Mouse (Mus musculus) cerebellum, adult 2 months (tissue): ENCODE results near the gene Mansc1.

Experiments used
- CTCF ChIP-seq: fragments of 200-500 bp; IDR thresholded peaks from 2 replicates; pipeline ENCODE4 v1.5.1; 2011; ENCODE audit warnings: low read depth, mild to moderate bottlenecking, control low read depth, low read length, moderate library complexity, borderline replicate concordance; ENCODE audit not compliant: insufficient read depth
- POLR2A ChIP-seq: fragments of 200-500 bp; IDR thresholded peaks from 2 replicates; pipeline ENCODE4 v1.6.1; 2011; ENCODE audit warnings: low read length, control low read depth, borderline replicate concordance; ENCODE audit not compliant: insufficient read depth

- no peak for TF ChIP-seq POLR2A
- TF ChIP-seq CTCF = no peak
Observed at GRCm38 (mm10) chr6:134599239-134599638, 33.0 kb downstream of the Mansc1 start.
